Mouse (Mus musculus): Measurements from ENCODE around the gene Srsf6.

The Srsf6 gene

GRCm38 (mm10) chr2:162931674-162932650, 634 bp downstream of the Srsf6 start:
- DNase-seq (ENCODE audit: low read depth, low spot score) = peak; percentile 89

DNA sequence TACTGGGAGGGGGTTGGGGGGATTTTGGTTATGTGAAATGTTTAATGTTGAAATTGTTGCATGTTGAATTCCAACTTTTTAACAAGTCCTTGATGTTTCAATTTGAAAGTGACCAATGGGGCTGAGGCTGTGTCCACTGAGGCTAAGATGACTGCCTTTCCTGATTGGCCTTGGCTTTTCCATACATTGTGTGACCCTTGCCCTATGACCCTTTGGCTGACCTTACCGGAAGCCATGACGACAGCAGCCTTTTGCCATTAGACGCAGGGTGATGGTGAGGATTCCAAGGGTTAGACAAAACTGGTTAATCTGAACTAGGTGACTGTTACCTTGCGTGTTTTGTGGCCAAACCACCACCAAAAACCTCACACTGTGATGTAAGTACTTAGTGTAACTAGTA, 1.4 kb downstream of the Srsf6 start:
- peak; percentile 61 for DNase-seq (ENCODE audit: low read depth, low spot score)

DNA sequence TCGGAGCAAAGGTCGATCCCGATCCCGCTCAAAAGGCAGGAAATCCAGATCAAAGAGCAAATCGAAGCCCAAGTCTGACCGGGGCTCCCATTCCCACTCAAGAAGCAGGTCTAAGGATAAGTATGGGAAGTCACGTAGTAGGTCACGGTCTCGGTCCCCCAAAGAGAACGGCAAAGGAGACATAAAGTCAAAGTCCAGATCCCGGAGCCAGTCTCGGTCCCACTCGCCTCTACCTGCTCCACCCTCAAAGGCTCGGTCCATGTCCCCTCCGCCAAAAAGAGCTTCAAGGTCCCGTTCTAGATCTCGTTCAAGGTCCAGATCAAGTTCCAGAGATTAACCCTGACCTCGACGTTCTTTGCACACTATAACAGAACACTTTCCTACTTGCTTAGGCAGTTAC, 3.1 kb downstream of the Srsf6 start:
- DNase-seq (ENCODE audit: low read depth, low spot score) = peak; percentile 21

DNA sequence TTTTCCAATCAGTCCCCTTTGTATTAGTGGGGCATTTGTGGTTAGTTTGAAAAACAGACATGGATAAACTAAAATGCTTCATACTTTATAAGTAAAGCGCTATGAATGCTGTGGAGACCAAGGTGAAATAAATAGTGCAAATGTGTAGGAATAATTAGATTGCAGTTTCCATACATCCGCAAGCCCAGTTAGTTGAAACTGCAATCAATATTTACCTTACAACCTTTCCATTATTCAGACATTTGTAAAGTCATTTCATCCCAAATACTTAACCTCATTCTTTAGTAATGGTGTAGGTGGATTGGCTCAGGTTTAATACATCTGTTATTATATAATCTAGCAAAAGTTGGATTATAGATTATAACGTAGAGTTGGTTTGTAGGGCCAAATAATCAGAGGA, 4.4 kb downstream of the Srsf6 start:
- DNase-seq (ENCODE audit: low read depth, low spot score) = no peak

- no peak for DNase-seq (ENCODE audit: low read depth, low spot score)
Observed at GRCm38 (mm10) chr2:162939562-162939961, 8.2 kb downstream of the Srsf6 start.

GRCm38 (mm10) chr2:162943148-162943846, 12.0 kb downstream of the Srsf6 start, which contains the start of gene L3mbtl1:
Gene L3mbtl1, plus strand, starts transcription at chr2:162943472.
- peak; percentile 59 for DNase-seq (ENCODE audit: low read depth, low spot score)

- no peak for DNase-seq (ENCODE audit: low read depth, low spot score)
Observed at GRCm38 (mm10) chr2:162943931-162944330, 12.6 kb downstream of the Srsf6 start.

- DNase-seq (ENCODE audit: low read depth, low spot score) = no peak
Observed at GRCm38 (mm10) chr2:162946964-162947363, 15.6 kb downstream of the Srsf6 start.

DNA sequence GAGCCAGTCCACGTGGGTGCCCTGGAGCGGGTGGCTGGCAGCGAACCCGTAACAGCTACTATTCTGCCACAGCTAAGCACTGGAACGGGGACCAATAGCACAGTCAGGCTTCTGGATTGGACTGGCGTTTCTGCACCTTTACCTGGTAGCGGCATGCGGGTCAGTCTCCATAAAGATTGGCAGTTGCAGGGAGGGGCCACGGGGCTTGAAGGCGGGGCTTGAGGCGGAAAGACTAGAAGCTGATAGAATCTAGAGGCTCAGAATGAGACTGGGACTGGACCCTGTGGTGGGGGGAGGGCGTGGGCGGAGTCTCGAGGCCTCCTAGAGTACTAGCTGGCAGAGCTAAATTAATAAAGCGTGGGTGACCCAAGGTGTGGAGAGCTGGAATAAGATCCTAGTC, 16.4 kb downstream of the Srsf6 start:
- DNase-seq (ENCODE audit: low read depth, low spot score) = peak; percentile 89

DNA sequence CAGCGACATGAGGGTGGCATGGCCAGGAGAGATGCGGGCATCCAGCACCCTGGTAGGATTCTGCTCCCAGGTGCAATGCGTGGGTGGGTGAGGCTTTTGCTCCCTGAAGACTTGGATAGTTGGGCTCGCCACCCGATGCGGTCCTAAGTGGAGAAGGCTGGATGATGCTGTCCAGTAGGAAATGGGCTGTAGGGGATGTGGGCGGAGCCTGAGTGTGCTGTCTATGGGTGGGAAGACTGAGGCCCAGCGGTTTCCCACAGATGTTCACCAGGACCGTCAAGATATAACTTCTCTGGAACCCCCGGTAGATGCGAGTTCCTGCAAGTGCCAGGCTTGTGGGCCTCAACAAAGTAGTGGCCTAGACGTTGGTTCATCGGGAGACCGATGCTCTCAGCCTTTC, 16.9 kb downstream of the Srsf6 start:
- DNase-seq (ENCODE audit: low read depth, low spot score) = peak; percentile 76

DNA sequence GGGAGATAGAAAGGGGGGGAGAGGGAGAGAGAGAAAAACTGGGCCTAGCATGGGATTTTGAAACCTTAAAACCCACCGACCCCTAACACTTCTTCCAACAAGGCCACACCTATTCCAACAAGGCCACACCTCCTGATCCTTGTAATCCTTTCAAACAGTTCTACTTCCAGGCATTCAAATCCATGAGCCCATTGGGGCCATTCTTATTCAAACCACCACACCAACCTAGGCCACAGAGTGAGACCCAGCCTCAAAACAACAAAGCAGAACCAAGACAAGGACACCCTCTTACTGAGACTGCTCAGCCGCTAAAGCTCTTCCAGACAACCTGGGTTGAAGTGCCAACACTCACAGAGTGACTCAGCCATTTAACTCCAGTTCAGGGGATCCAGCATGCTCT, 19.4 kb downstream of the Srsf6 start:
- DNase-seq (ENCODE audit: low read depth, low spot score) = peak; percentile 54

GRCm38 (mm10) chr2:162956843-162957242, 25.5 kb downstream of the Srsf6 start:
- no peak for DNase-seq (ENCODE audit: low read depth, low spot score)

DNA sequence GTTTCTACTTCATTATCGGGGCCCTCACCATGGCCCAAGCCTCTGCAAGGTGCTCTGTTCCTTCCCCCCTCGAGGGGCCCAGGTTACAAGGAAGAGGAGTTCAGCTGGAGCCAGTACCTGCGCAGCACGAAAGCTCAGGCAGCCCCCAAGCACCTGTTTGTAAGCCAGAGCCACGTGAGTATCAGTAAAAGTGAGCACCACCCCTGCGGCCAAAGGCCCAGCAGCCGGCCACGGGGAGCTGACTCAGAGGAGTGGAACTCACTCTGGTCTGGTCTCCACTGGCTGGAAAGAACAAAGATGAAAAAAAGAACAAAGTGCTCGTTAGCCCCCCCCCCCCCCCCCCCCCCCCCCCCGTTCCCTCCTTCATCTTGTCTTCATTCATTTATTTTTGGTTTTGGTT, 30.0 kb downstream of the Srsf6 start:
- no peak for DNase-seq (ENCODE audit: low read depth, low spot score)

DNA sequence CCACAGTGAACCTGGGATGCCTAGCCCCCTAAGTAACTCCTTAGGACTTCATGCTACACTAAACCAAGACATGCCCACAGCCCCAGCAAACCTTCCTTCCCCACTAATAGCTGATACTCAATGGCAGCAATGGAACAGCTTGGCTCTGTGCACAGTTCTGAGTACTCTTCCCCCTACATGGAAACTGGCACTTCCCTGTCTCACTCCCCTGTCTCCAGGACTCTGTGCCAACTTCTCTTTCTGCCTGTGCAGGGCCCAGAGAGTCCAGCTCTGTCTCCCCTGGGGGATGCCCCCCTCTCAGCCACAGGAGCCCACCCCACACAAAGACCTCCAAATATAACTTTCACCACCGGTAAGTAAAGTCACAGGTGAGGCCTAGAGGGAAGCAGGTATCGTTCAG, 35.4 kb downstream of the Srsf6 start:
- DNase-seq (ENCODE audit: low read depth, low spot score) = no peak

GRCm38 (mm10) chr2:162968357-162968756, 37.0 kb downstream of the Srsf6 start:
- DNase-seq (ENCODE audit: low read depth, low spot score) = peak; percentile 63

- DNase-seq (ENCODE audit: low read depth, low spot score) = no peak
Observed at GRCm38 (mm10) chr2:162969101-162969500, 37.8 kb downstream of the Srsf6 start.

DNA sequence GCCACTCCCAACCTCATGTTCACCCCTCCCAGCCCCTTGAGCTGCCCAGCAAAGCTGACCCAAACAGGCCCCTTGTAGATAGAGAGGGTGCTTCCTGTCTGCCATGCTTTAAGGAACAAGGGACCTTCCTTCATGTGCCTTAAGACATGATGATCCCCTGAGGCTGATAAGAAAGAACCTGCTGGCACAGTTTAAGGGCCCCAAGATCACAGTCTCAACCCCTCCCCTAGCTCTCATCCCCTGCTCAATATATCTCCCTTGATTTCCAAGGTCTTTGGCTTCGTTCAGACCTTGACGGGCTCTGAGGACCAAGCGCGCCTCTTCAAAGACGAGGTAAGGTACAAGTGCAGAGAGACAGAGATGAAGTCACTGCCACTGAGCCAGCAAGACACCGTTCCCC, 39.6 kb downstream of the Srsf6 start:
- DNase-seq (ENCODE audit: low read depth, low spot score) = no peak

DNA sequence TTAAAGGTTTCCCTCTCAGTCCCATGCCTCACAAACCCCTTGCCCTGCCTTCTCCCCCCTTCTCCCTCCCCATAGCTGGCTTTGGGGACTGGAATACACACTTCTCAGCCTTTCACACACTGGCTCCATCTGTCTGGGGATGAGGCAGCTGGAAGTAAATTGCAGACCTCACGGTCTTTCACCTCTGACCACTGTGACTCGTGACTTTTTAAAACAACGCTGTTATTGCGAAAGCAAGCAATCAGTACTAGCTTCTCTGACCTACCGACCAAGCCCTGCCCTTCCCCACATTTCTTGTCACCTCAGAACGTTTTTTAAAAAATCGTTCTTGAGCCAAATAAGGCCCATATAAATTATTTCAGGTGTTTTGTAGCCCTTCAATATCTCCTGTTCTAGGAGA, 41.4 kb downstream of the Srsf6 start:
- no peak for DNase-seq (ENCODE audit: low read depth, low spot score)

GRCm38 (mm10) chr2:162973206-162973605, 41.9 kb downstream of the Srsf6 start:
- DNase-seq (ENCODE audit: low read depth, low spot score) = no peak

GRCm38 (mm10) chr2:162973637-162974036, 42.3 kb downstream of the Srsf6 start:
- no peak for DNase-seq (ENCODE audit: low read depth, low spot score)

DNA sequence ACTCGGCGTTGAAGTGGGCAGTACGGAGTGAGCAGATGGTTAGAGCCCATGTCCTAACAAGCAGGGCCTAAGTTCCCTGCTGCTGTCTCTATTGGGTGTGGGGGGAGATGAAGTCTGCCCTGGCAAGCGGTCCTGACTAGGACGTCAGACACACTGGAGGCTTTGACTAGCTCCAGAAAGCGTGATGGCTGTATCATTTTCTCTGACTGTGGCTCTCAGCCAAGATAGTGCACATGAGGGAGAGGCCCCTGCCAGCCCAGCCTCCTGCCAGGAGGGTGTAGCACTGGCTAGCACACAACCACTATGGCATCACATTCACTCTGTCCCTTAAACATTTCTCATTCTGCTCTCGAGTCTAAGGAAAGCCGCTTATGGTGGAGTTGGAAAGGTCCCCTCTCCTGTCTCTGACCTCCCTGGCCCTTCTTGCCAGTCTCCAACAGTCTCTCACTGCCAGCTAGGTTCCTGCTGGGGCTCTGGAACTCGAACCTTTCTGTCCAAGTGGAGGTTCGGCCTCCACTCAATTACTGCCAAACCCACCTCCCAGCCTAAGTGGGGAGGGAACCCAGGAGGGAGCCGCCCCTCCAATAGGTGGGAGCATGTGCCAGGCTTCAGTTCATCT, 43.9 kb downstream of the Srsf6 start:
- no peak for DNase-seq (ENCODE audit: low read depth, low spot score)

DNA sequence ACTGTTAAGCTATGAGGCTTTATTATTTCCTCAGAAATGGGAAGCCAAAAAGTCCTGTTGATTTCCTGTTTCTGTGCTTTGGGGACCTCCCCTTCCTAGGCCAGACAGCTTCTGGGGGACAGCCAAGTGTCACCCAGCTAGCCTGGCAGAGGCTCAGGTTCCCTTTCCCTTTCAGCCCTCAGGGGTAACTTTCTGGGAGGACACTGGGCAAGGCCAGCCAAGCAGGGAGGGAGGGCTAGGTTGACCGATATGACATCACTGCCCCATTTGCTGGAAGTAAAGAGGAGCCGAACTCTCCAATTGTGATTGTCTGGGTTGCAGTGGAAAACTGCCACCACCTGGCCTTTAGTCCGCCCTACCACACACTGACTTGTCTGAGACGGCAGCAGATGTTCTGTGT, 44.7 kb downstream of the Srsf6 start:
- DNase-seq (ENCODE audit: low read depth, low spot score) = no peak
